Mouse (Mus musculus): ENCODE measurements around the gene A430078G23Rik. TPM values are rescaled to one million over a fixed set of nuclear protein-coding genes. Genes with fewer than 3 reads are reported as not detected.

Gene A430078G23Rik
- polyA plus RNA-seq, 1 experiment from 2014 or later = 0.27 TPM

GRCm38 (mm10) chr8:3392771-3393710 is 39.8 kb downstream of the A430078G23Rik start, which contains the start of gene Arhgef18:
Gene Arhgef18, plus strand, starts transcription at chr8:3393006.
- H3K27ac ChIP-seq (ENCODE audit: low read length) = 0 out of 2 replicates have a peak within 1 kb of the TSS, but pooled peaks have one; percentile 11
- H3K4me1 ChIP-seq (replicated peaks; ENCODE audit: control insufficient read depth, insufficient read depth, low read length) = peaks cover 28% of the 10 kb centered on the region
- peak within 1 kb of the TSS; percentile 77 for H3K9ac ChIP-seq (replicated peaks; ENCODE audit: low read depth, low read length)
- H3K4me2 ChIP-seq (ENCODE audit: low read length) = peak within 1 kb of the TSS; percentile 89
- H3K4me3 ChIP-seq (replicated peaks; ENCODE audit: low read length) = peak within 1 kb of the TSS; percentile 87
- no peaks in the 10 kb centered on the region for H3K36me3 ChIP-seq (ENCODE audit: control insufficient read depth, insufficient read depth)
- WGBS = 2% methylated on average over 48 of the region's 48 CpGs
- peak; percentile 99 for ATAC-seq
- H3K9me3 ChIP-seq (ENCODE audit: control insufficient read depth, low read length) = no peaks in the 10 kb centered on the region
- no peaks in the 10 kb centered on the region for H3K27me3 ChIP-seq (replicated peaks; ENCODE audit: control insufficient read depth, insufficient read depth, low read length)

GRCm38 (mm10) chr8:3394600-3394999 is 41.4 kb downstream of the A430078G23Rik start:
- no peak for ATAC-seq
- Histone ChIP-seq H3K9ac (replicated peaks; ENCODE audit: low read depth, low read length) (no peak overlapping the region), H3K9me3 (ENCODE audit: control insufficient read depth, low read length) (no peaks in the 10 kb centered on the region), H3K27ac (ENCODE audit: low read length) (no peak overlapping the region), H3K4me3 (replicated peaks; ENCODE audit: low read length) (no peak overlapping the region), H3K27me3 (replicated peaks; ENCODE audit: control insufficient read depth, insufficient read depth, low read length) (no peaks in the 10 kb centered on the region), H3K36me3 (ENCODE audit: control insufficient read depth, insufficient read depth) (no peaks in the 10 kb centered on the region), H3K4me2 (ENCODE audit: low read length) (peak overlapping the region; percentile 19), H3K4me1 (replicated peaks; ENCODE audit: control insufficient read depth, insufficient read depth, low read length) (peaks cover 28% of the 10 kb centered on the region)
- 6% methylated on average over 6 of the region's 6 CpGs for WGBS

GRCm38 (mm10) chr8:3395246-3395645 is 42.0 kb downstream of the A430078G23Rik start:
- H3K27ac ChIP-seq (ENCODE audit: low read length) = 0 out of 2 replicates have a peak overlapping the region, but pooled peaks have one; percentile 1
- H3K4me3 ChIP-seq (replicated peaks; ENCODE audit: low read length) = no peak overlapping the region
- no peaks in the 10 kb centered on the region for H3K36me3 ChIP-seq (ENCODE audit: control insufficient read depth, insufficient read depth)
- no peak for ATAC-seq
- no peak overlapping the region for H3K9ac ChIP-seq (replicated peaks; ENCODE audit: low read depth, low read length)
- WGBS = 7% methylated on average over 4 of the region's 4 CpGs
- no peaks in the 10 kb centered on the region for H3K27me3 ChIP-seq (replicated peaks; ENCODE audit: control insufficient read depth, insufficient read depth, low read length)
- H3K4me2 ChIP-seq (ENCODE audit: low read length) = peak overlapping the region; percentile 15
- peaks cover 28% of the 10 kb centered on the region for H3K4me1 ChIP-seq (replicated peaks; ENCODE audit: control insufficient read depth, insufficient read depth, low read length)
- H3K9me3 ChIP-seq (ENCODE audit: control insufficient read depth, low read length) = no peaks in the 10 kb centered on the region

- Histone ChIP-seq H3K4me1 (replicated peaks; ENCODE audit: control insufficient read depth, insufficient read depth, low read length) (peaks cover 24% of the 10 kb centered on the region), H3K27me3 (replicated peaks; ENCODE audit: control insufficient read depth, insufficient read depth, low read length) (no peaks in the 10 kb centered on the region), H3K4me2 (ENCODE audit: low read length) (no peak overlapping the region), H3K27ac (ENCODE audit: low read length) (no peak overlapping the region), H3K36me3 (ENCODE audit: control insufficient read depth, insufficient read depth) (no peaks in the 10 kb centered on the region), H3K9ac (replicated peaks; ENCODE audit: low read depth, low read length) (no peak overlapping the region), H3K4me3 (replicated peaks; ENCODE audit: low read length) (no peak overlapping the region), H3K9me3 (ENCODE audit: control insufficient read depth, low read length) (no peaks in the 10 kb centered on the region)
- no peak for ATAC-seq
- WGBS = 91% methylated on average over 3 of the region's 3 CpGs
These were observed 44.4 kb downstream of the A430078G23Rik start for GRCm38 (mm10) chr8:3397597-3397996.

- no peak for ATAC-seq
- no peak overlapping the region for H3K9ac ChIP-seq (replicated peaks; ENCODE audit: low read depth, low read length)
- no peak overlapping the region for H3K27ac ChIP-seq (ENCODE audit: low read length)
- 19% methylated on average over 2 of the region's 2 CpGs for WGBS
- no peaks in the 10 kb centered on the region for H3K27me3 ChIP-seq (replicated peaks; ENCODE audit: control insufficient read depth, insufficient read depth, low read length)
- no peaks in the 10 kb centered on the region for H3K36me3 ChIP-seq (ENCODE audit: control insufficient read depth, insufficient read depth)
- no peaks in the 10 kb centered on the region for H3K9me3 ChIP-seq (ENCODE audit: control insufficient read depth, low read length)
- H3K4me3 ChIP-seq (replicated peaks; ENCODE audit: low read length) = no peak overlapping the region
- no peaks in the 10 kb centered on the region for H3K4me1 ChIP-seq (replicated peaks; ENCODE audit: control insufficient read depth, insufficient read depth, low read length)
- no peak overlapping the region for H3K4me2 ChIP-seq (ENCODE audit: low read length)
These were observed 47.3 kb downstream of the A430078G23Rik start for GRCm38 (mm10) chr8:3400509-3400908.

GRCm38 (mm10) chr8:3407417-3407816 is 54.2 kb downstream of the A430078G23Rik start:
- no peaks in the 10 kb centered on the region for H3K27me3 ChIP-seq (replicated peaks; ENCODE audit: control insufficient read depth, insufficient read depth, low read length)
- WGBS = 92% methylated on average over 3 of the region's 3 CpGs
- H3K4me3 ChIP-seq (replicated peaks; ENCODE audit: low read length) = no peak overlapping the region
- H3K4me1 ChIP-seq (replicated peaks; ENCODE audit: control insufficient read depth, insufficient read depth, low read length) = no peaks in the 10 kb centered on the region
- no peak overlapping the region for H3K9ac ChIP-seq (replicated peaks; ENCODE audit: low read depth, low read length)
- H3K27ac ChIP-seq (ENCODE audit: low read length) = no peak overlapping the region
- H3K9me3 ChIP-seq (ENCODE audit: control insufficient read depth, low read length) = no peaks in the 10 kb centered on the region
- no peaks in the 10 kb centered on the region for H3K36me3 ChIP-seq (ENCODE audit: control insufficient read depth, insufficient read depth)
- no peak for ATAC-seq
- H3K4me2 ChIP-seq (ENCODE audit: low read length) = no peak overlapping the region

- Histone ChIP-seq H3K9ac (replicated peaks; ENCODE audit: low read depth, low read length) (no peak overlapping the region), H3K27ac (ENCODE audit: low read length) (no peak overlapping the region), H3K4me1 (replicated peaks; ENCODE audit: control insufficient read depth, insufficient read depth, low read length) (peaks cover 9% of the 10 kb centered on the region), H3K27me3 (replicated peaks; ENCODE audit: control insufficient read depth, insufficient read depth, low read length) (no peaks in the 10 kb centered on the region), H3K4me2 (ENCODE audit: low read length) (no peak overlapping the region), H3K36me3 (ENCODE audit: control insufficient read depth, insufficient read depth) (no peaks in the 10 kb centered on the region), H3K9me3 (ENCODE audit: control insufficient read depth, low read length) (no peaks in the 10 kb centered on the region), H3K4me3 (replicated peaks; ENCODE audit: low read length) (no peak overlapping the region)
- WGBS = 85% methylated on average over 2 of the region's 2 CpGs
- no peak for ATAC-seq
These were observed 57.9 kb downstream of the A430078G23Rik start for GRCm38 (mm10) chr8:3411085-3411484.

- no peak overlapping the region for H3K9ac ChIP-seq (replicated peaks; ENCODE audit: low read depth, low read length)
- H3K27ac ChIP-seq (ENCODE audit: low read length) = no peak overlapping the region
- no peak overlapping the region for H3K4me2 ChIP-seq (ENCODE audit: low read length)
- WGBS = 93% methylated on average over 7 of the region's 7 CpGs
- H3K9me3 ChIP-seq (ENCODE audit: control insufficient read depth, low read length) = no peaks in the 10 kb centered on the region
- no peaks in the 10 kb centered on the region for H3K27me3 ChIP-seq (replicated peaks; ENCODE audit: control insufficient read depth, insufficient read depth, low read length)
- no peaks in the 10 kb centered on the region for H3K36me3 ChIP-seq (ENCODE audit: control insufficient read depth, insufficient read depth)
- no peak for ATAC-seq
- H3K4me1 ChIP-seq (replicated peaks; ENCODE audit: control insufficient read depth, insufficient read depth, low read length) = peaks cover 10% of the 10 kb centered on the region
- H3K4me3 ChIP-seq (replicated peaks; ENCODE audit: low read length) = no peak overlapping the region
These were observed 58.7 kb downstream of the A430078G23Rik start for GRCm38 (mm10) chr8:3411901-3412301.

- 100% methylated on average over 1 of the region's 1 CpGs for WGBS
- Histone ChIP-seq H3K27me3 (replicated peaks; ENCODE audit: control insufficient read depth, insufficient read depth, low read length) (no peaks in the 10 kb centered on the region), H3K36me3 (ENCODE audit: control insufficient read depth, insufficient read depth) (no peaks in the 10 kb centered on the region), H3K9ac (replicated peaks; ENCODE audit: low read depth, low read length) (no peak overlapping the region), H3K27ac (ENCODE audit: low read length) (no peak overlapping the region), H3K9me3 (ENCODE audit: control insufficient read depth, low read length) (no peaks in the 10 kb centered on the region), H3K4me2 (ENCODE audit: low read length) (no peak overlapping the region), H3K4me1 (replicated peaks; ENCODE audit: control insufficient read depth, insufficient read depth, low read length) (peaks cover 18% of the 10 kb centered on the region), H3K4me3 (replicated peaks; ENCODE audit: low read length) (no peak overlapping the region)
- ATAC-seq = no peak
These were observed 59.6 kb downstream of the A430078G23Rik start for GRCm38 (mm10) chr8:3412816-3413215.

Measured in forebrain, embryonic 16.5 days (tissue).